Mouse (Mus musculus): ENCODE data around the gene Gm26920. TPM values are rescaled to one million over a fixed set of nuclear protein-coding genes. Genes with fewer than 3 reads are reported as not detected.

Gene Gm26920
- total RNA-seq, 2 experiments from 2014 or later = not detected

Small RNAs within 50 kb of the gene (microRNA-seq; reads per million reads assigned to microRNA genes)
- not detected for gene Gm23368

Other genes with a start within 250 kb of the Gm26920 start
- gene Zfp940, start 236.7 kb downstream of the Gm26920 start, total RNA-seq (2021) = 1 to 10 TPM; 2.3 TPM
- gene Zfp420, start 230.4 kb downstream of the Gm26920 start, total RNA-seq (2021) = 1 to 10 TPM; 2.9 to 3.7 TPM
- 1 to 10 TPM; 7.9 to 8.1 TPM for gene Zfp27, start 183.8 kb downstream of the Gm26920 start, total RNA-seq (2021)
- gene Zfp383, start 182.2 kb downstream of the Gm26920 start, total RNA-seq (2021) = 1 to 10 TPM; 4.2 to 4.6 TPM
- 1 to 10 TPM; 5.4 to 6.4 TPM for gene Zfp74, start 136.3 kb downstream of the Gm26920 start, total RNA-seq (2021)
- 10 to 100 TPM; 11.0 to 16.9 TPM for gene Zfp568, start 106.5 kb downstream of the Gm26920 start, total RNA-seq (2021)
- gene Zfp14, start 39.0 kb downstream of the Gm26920 start, total RNA-seq (2021) = 1 to 10 TPM; 2.1 to 2.3 TPM
- gene Zfp82, start 17.5 kb downstream of the Gm26920 start, total RNA-seq (2021) = 1 to 10 TPM; 1.6 to 2.7 TPM
- 1 to 10 TPM; 2.2 to 3.4 TPM for gene Zfp566, start 117 bp upstream of the Gm26920 start, total RNA-seq (2021)
- gene Zfp260, start 4.4 kb upstream of the Gm26920 start, total RNA-seq (2021) = 10 to 100 TPM; 33.3 to 37.9 TPM
- 1 to 10 TPM; 1.3 TPM for gene Zfp382, start 31.5 kb upstream of the Gm26920 start, total RNA-seq (2021)
- gene Zfp146, start 79.3 kb upstream of the Gm26920 start, total RNA-seq (2021) = 10 to 100 TPM; 24.7 to 28.7 TPM
- gene Cox7a1, start 93.7 kb upstream of the Gm26920 start, total RNA-seq (2021) = 100 to 1,000 TPM; 938 to 989 TPM
- 100 to 1,000 TPM; 198 to 205 TPM for gene Capns1, start 108.4 kb upstream of the Gm26920 start, total RNA-seq (2021)
- gene Polr2i, start 141.5 kb upstream of the Gm26920 start, total RNA-seq (2021) = 10 to 100 TPM; 57.1 to 57.7 TPM
- 10 to 100 TPM; 29.6 to 31.9 TPM for gene Tbcb, start 141.9 kb upstream of the Gm26920 start, total RNA-seq (2021)
- gene Ovol3, start 145.3 kb upstream of the Gm26920 start, total RNA-seq (2021) = not detected
- not detected for gene Thap8, start 189.7 kb upstream of the Gm26920 start, total RNA-seq (2021)
- gene Wdr62, start 190.0 kb upstream of the Gm26920 start, total RNA-seq (2021) = 1 to 10 TPM; 2.0 to 2.2 TPM
- 1 to 10 TPM; 3.2 to 4.3 TPM for gene Clip3, start 201.3 kb upstream of the Gm26920 start, total RNA-seq (2021)
- gene Alkbh6, start 218.3 kb upstream of the Gm26920 start, total RNA-seq (2021) = 10 to 100 TPM; 20.6 to 24.6 TPM
- gene Syne4, start 224.4 kb upstream of the Gm26920 start, total RNA-seq (2021) = 1 to 10 TPM; 2.0 to 2.1 TPM
- gene E130208F15Rik, start 231.3 kb upstream of the Gm26920 start, total RNA-seq (2021) = under 1 TPM; 0.59 TPM
- 1 to 10 TPM; 6.5 to 7.6 TPM for gene Sdhaf1, start 233.5 kb upstream of the Gm26920 start, total RNA-seq (2021)